29 mouse cellular contexts compared by ENCODE assay signal in the genomic region with DNA sequence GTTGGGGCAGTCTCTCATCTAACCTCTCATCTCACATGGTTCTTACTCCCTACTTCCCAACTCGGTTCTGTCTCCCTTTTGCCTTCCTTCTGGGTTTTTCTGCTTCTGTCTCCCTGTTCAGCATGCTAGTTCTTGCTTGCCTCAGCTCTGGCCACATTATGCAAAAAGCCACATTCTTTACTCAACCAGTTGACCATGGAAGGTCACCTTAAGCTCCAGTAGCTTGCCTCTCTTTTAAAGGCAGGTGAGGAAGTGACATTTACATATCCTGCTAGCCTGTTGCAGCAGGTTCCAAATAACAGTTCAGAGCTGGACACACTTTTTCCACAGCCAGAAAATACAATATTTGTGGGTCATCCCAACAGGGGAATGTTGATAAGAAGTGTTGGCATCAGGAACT.
DNase-seq lines count a peak whose midpoint lies in the region; ATAC-seq lines count a peak whose summit lies in the region.
"Had no signal": no experiment of that assay in that cellular context is flagged by ENCODE, and none has a peak within 500 bp of the region (broad histone marks: within the 10 kb centered on the region; RNA-seq: fewer than 3 reads in every experiment).

No protein-coding gene starts in this region.

- DNase-seq in kidney, adult 18-20 months, result peak; percentile 4
- peak; percentile 45 for DNase-seq in kidney, adult 9 months
- no peak for DNase-seq in kidney, postnatal 10 days
- peak; percentile 25 for DNase-seq in kidney, postnatal 14 days
- DNase-seq in adrenal gland, postnatal 10 days, result no peak
- no peak for DNase-seq in c-Kit-positive CD71-positive TER-119-positive erythroid progenitor cells, embryonic 14.5 days (ENCODE audit: low spot score)
- DNase-seq: adrenal gland, postnatal 14 days; B cell, adult 2 months; cerebellum, adult 11-12 months; cerebellum, adult 8-10 months; cerebellum, postnatal 10 days; cerebellum, postnatal 36 days; embryo, embryonic 11 days; gastrocnemius, postnatal 10 days; gastrocnemius, postnatal 36 days; heart, adult 2 months; heart, postnatal 14 days; heart, postnatal 4 days had no signal

- no peak overlapping the region for H3K27ac ChIP-seq in kidney, embryonic 15.5 days
- H3K27ac ChIP-seq: embryonic facial prominence, embryonic 10.5 days; embryonic facial prominence, embryonic 13.5 days; forebrain, embryonic 12.5 days; heart, adult 2 months; heart, embryonic 10.5 days; heart, embryonic 13.5 days; hindbrain, embryonic 14.5 days; hindbrain, postnatal 0 days had no signal

- ATAC-seq in kidney, embryonic 15.5 days (replicated peaks; ENCODE audit: low FRiP score), result no peak
- ATAC-seq: forebrain, embryonic 16.5 days; hindbrain, postnatal 0 days had no signal

- H3K36me3 ChIP-seq in kidney, embryonic 15.5 days, result no peaks in the 10 kb centered on the region
- H3K36me3 ChIP-seq: embryonic facial prominence, embryonic 10.5 days; embryonic facial prominence, embryonic 13.5 days; forebrain, embryonic 12.5 days; heart, embryonic 10.5 days; heart, embryonic 13.5 days had no signal

- no peaks in the 10 kb centered on the region for H3K4me1 ChIP-seq in kidney, embryonic 15.5 days
- H3K4me1 ChIP-seq: embryonic facial prominence, embryonic 10.5 days; embryonic facial prominence, embryonic 13.5 days; forebrain, embryonic 12.5 days; heart, embryonic 10.5 days; heart, embryonic 13.5 days had no signal

- 73% methylated on average over 1 of the region's 1 CpGs for WGBS in kidney, embryonic 15.5 days

- no peak overlapping the region for H3K4me2 ChIP-seq in kidney, embryonic 15.5 days
- H3K4me2 ChIP-seq: embryonic facial prominence, embryonic 13.5 days; forebrain, embryonic 12.5 days; heart, embryonic 13.5 days; hindbrain, embryonic 14.5 days had no signal

- no peak overlapping the region for H3K4me3 ChIP-seq in kidney, embryonic 15.5 days (replicated peaks)
- H3K4me3 ChIP-seq: embryonic facial prominence, embryonic 10.5 days; embryonic facial prominence, embryonic 13.5 days; erythroblast, embryonic 14.5 days; forebrain, embryonic 12.5 days; heart, adult 2 months; heart, embryonic 10.5 days; heart, embryonic 13.5 days had no signal

- no peak overlapping the region for H3K9ac ChIP-seq in kidney, embryonic 15.5 days
- H3K9ac ChIP-seq: embryonic facial prominence, embryonic 13.5 days; forebrain, embryonic 12.5 days; heart, embryonic 13.5 days; hindbrain, embryonic 14.5 days had no signal

- no peaks in the 10 kb centered on the region for H3K27me3 ChIP-seq in kidney, embryonic 15.5 days
- H3K27me3 ChIP-seq: CH12.LX; embryonic facial prominence, embryonic 13.5 days; forebrain, embryonic 12.5 days; heart, embryonic 13.5 days had no signal

- no peaks in the 10 kb centered on the region for H3K9me3 ChIP-seq in kidney, embryonic 15.5 days (replicated peaks)
- H3K9me3 ChIP-seq: embryonic facial prominence, embryonic 10.5 days; embryonic facial prominence, embryonic 13.5 days; forebrain, embryonic 12.5 days; heart, embryonic 10.5 days; heart, embryonic 13.5 days had no signal

Comparison
In these comparisons a context has a peak if more than half of its experiments do, and no peak if none do; other contexts are left out.
1. DNase-seq: peak in kidney, adult 18-20 months (single experiment), kidney, adult 9 months (single experiment) and kidney, postnatal 14 days (single experiment); none in kidney, postnatal 10 days (single experiment), adrenal gland, postnatal 10 days (single experiment) and c-Kit-positive CD71-positive TER-119-positive erythroid progenitor cells, embryonic 14.5 days (single experiment).